Mouse (Mus musculus) intestine, embryonic 16.5 days (tissue): Measurements from ENCODE around the gene Hdac6. TPM values are rescaled to one million over a fixed set of nuclear protein-coding genes. Genes with fewer than 3 reads are reported as not detected.

ENCODE experiments used
- ATAC-seq: fragments of 200-750 bp; cut with Nextera tagmentation; 2 replicates; pipeline ENCODE4 v1.8.0; 2017; ENCODE audit warnings: moderate TSS enrichment, moderate library complexity
- H3K27ac ChIP-seq: fragments of 300-500 bp; sonication (generic); 2 replicates; pipeline ENCODE4 v1.5.1; 2014; ENCODE audit warnings: mild to moderate bottlenecking, low read length
- H3K27me3 ChIP-seq: fragments of 300-500 bp; sonication (generic); replicated peaks from 2 replicates; pipeline ENCODE4 v1.6.1; 2014; ENCODE audit warnings: low read length, control low read depth, mixed read lengths; ENCODE audit not compliant: control insufficient read depth, insufficient read depth
- H3K36me3 ChIP-seq: fragments of 300-500 bp; sonication (generic); 2 replicates; pipeline ENCODE4 v1.6.1; 2014; ENCODE audit warnings: low read length, control low read depth; ENCODE audit not compliant: control insufficient read depth, insufficient read depth
- H3K4me1 ChIP-seq: fragments of 300-500 bp; sonication (generic); 2 replicates; pipeline ENCODE4 v1.6.1; 2014; ENCODE audit warnings: low read length, control low read depth, mixed read lengths; ENCODE audit not compliant: control insufficient read depth, insufficient read depth
- H3K4me2 ChIP-seq: fragments of 300-500 bp; sonication (generic); 2 replicates; pipeline ENCODE4 v1.6.1; 2014; ENCODE audit warnings: low read depth, low read length, control low read depth
- H3K4me3 ChIP-seq: fragments of 300-500 bp; sonication (generic); 2 replicates; pipeline ENCODE4 v1.5.1; 2014; ENCODE audit warnings: mild to moderate bottlenecking, low read length
- H3K9ac ChIP-seq: fragments of 300-500 bp; sonication (generic); 2 replicates; pipeline ENCODE4 v1.6.1; 2014; ENCODE audit warnings: low read depth, low read length
- H3K9me3 ChIP-seq: fragments of 300-500 bp; sonication (generic); 2 replicates; pipeline ENCODE4 v1.6.1; 2016; ENCODE audit warnings: low read length, control low read depth; ENCODE audit not compliant: control insufficient read depth
- WGBS: fragments of 180-500 bp; shearing (Covaris S2); extraction: QIAGEN DNeasy Blood & Tissue Kit; methylation state at CpG from one replicate; pipeline ENCODE4 v1.1.7; 2014; 5-methylcytosine and 5-hydroxymethylcytosine counted together
- polyA plus RNA-seq: library from polyadenylated mRNA; unstranded; fragments of >200 nt; fragmentation: Nextera tagmentation; extraction: Ambion mirVana; gene quantifications from 2 replicates; pipeline ENCODE4 v1.2.1, GENCODE M21; 2015

Gene Hdac6
- polyA plus RNA-seq, 1 experiment from 2014 or later: 17.3 TPM

DNA sequence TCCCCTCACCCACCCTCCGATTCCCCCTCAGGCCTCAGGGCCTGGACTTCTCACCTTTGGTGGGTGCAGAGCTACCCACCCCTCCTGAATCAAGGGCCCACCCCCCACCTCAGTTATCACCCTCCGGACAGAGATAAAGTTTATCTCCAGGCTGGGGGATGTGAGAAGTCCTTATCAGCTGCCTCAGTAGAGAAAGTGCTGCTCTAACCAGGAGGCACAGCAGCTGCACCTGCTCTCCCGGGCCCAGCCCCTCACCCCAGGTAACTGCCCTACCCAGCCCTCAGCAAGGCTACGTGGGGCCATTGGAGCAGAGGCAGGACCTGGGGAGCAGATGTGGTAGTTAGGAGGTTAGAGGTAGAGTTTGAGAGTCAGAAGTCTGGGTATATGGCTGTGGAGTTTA, 18.5 kb upstream of the Hdac6 start:
- Histone ChIP-seq H3K27me3 (no peaks in the 10 kb centered on the region), H3K4me1 (no peaks in the 10 kb centered on the region), H3K27ac (no peak overlapping the region), H3K36me3 (no peaks in the 10 kb centered on the region), H3K9ac (no peak overlapping the region), H3K4me2 (no peak overlapping the region), H3K4me3 (no peak overlapping the region), H3K9me3 (no peaks in the 10 kb centered on the region)
- no peak for ATAC-seq
- WGBS: 52% methylated on average over 4 of the region's 4 CpGs

DNA sequence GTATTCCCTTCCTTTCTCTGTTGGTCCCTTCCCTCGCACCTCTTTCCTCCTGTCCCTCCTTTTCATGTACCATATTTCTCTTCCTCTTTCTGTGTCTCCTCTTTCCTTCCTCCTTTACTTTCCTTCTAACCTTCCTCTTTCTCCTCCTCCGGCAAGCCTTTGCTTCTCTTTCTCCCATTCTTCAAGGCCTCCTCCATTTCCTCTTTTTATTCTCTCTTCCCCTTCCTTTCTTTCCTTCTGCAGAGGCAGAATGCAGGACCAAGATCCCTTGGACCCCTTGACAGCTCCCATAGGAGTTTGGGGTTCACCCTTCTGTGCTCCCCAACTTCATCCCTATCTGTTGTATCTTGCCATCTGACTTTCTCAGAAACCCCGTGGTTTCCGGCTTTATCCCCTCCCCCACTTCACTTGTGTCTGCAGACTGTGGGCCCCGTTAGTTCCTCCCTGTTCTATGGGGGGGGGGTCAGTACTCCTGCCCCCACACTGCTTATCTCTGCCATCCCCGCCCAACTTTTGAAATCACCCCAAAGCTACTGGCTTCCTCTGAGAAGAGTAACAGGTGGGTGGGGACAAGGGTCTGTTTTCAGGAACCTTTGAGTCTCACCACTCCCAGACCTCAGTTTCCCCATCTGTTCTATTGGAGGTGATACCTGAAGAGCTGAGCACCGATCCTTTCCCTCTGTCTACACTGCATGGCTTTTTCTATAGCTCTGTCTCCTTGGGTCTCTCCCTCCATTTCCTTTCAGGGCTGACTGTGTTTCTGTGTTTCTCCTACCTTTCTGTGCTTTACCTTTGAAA, 16.3 kb upstream of the Hdac6 start:
- H3K9ac ChIP-seq: no peak overlapping the region
- WGBS: 77% methylated on average over 7 of the region's 7 CpGs
- no peak overlapping the region for H3K27ac ChIP-seq
- H3K4me3 ChIP-seq: no peak overlapping the region
- ATAC-seq: no peak
- H3K27me3 ChIP-seq: no peaks in the 10 kb centered on the region
- no peaks in the 10 kb centered on the region for H3K36me3 ChIP-seq
- H3K4me2 ChIP-seq: no peak overlapping the region
- H3K9me3 ChIP-seq: no peaks in the 10 kb centered on the region
- no peaks in the 10 kb centered on the region for H3K4me1 ChIP-seq

DNA sequence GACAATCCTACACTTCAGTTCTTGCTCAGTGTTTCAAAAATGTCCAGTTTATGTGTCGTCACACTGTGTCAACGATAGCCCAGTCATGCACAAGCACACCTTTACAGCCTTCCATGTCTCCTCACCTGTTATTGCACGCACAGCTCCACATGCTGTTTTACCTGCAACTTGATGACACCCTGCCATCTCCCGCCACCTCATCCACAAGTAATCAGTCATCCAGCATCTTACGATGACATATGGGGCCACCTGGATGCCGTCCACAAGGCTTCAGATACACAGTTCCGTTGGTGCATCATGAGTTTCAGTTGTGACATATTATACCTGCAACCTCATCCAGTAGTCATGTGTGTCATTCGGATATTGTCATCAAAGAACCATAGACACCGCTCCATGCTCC, 11.2 kb upstream of the Hdac6 start:
- H3K4me2 ChIP-seq: no peak overlapping the region
- no peak overlapping the region for H3K27ac ChIP-seq
- H3K9ac ChIP-seq: no peak overlapping the region
- ATAC-seq: no peak
- 89% methylated on average over 9 of the region's 9 CpGs for WGBS
- H3K27me3 ChIP-seq: no peaks in the 10 kb centered on the region
- no peak overlapping the region for H3K4me3 ChIP-seq
- H3K4me1 ChIP-seq: no peaks in the 10 kb centered on the region
- H3K36me3 ChIP-seq: no peaks in the 10 kb centered on the region
- H3K9me3 ChIP-seq: no peaks in the 10 kb centered on the region

DNA sequence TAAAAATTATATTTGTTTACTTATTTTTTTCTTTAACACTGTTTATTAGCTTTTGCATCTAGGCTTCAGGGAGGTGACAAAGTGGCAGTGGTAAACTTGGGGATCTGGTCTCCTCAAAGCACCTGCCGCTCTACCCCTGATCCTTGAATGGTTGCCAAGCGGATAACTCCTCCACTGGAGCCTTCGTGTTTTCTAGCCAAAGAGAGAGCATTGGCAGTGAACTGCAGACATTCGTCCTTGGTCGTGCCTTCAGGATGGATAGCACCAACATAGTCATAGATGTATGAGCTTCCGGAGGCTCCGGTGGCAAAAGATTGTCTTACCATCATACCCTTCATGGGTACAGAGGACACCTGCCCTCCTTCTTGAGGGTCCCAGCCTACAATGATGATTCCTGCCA, 2.4 kb upstream of the Hdac6 start:
- ATAC-seq: no peak
- 87% methylated on average over 7 of the region's 7 CpGs for WGBS
- H3K4me1 ChIP-seq: no peaks in the 10 kb centered on the region

DNA sequence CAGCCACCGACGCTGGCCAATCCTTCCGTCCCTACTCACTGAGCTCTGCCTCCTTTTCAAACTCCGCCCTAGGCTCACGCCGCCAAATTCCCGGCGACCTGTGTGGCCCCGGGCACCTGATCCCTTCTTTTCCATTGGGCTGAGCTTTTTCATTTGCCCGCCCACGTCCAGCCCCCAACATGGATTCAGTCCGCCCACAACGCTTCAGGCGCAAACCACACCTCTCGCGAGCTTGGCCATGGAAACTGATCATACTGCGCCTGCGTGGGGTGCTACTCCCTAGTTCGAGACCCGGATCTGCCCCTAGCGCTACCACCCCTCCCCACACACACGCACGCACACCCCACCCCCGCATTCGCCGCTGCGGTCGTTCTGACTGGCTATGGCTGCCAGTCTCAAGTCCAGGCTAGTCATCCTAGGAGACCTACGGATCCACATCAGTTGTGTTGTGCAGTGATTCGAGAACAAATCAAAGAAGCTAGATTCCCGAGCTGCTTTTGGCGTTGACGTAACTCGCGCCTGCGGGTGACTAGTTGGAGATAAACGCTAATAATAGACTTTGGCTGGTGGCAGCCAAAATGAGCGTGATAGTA, 307 bp upstream of the Hdac6 start:
- peak overlapping the region; percentile 67 for H3K9ac ChIP-seq
- peak; percentile 99 for ATAC-seq
- 15% methylated on average over 38 of the region's 38 CpGs for WGBS

More for the DNA sequence above, 2.4 kb upstream of the Hdac6 start:
- no peak overlapping the region for H3K27ac ChIP-seq
- no peak overlapping the region for H3K4me2 ChIP-seq
- H3K4me3 ChIP-seq: no peak overlapping the region
- no peaks in the 10 kb centered on the region for H3K27me3 ChIP-seq
- no peaks in the 10 kb centered on the region for H3K36me3 ChIP-seq
- no peaks in the 10 kb centered on the region for H3K9me3 ChIP-seq
- no peak overlapping the region for H3K9ac ChIP-seq

DNA sequence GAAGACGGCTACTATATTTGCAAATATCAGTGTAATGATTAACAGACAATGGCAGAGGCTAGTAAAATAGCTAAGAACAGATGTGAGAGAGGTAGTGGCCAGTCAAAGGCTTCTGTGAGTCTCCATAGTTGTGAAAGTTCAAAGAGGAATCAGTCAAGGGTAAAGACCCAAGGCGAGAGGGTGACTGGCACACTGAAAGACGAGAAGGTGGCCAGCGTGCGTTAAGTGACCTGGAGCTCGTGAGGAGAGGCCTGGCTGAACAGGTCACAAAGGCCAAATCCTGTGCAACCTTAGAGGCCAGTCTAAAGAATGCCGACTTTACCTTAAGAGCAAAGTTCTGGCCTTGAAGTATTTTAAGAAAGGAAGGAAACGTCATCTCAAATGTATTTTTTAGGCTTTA, 2.1 kb downstream of the Hdac6 start:
- no peak for ATAC-seq
- H3K9ac ChIP-seq: no peak overlapping the region
- no peak overlapping the region for H3K4me2 ChIP-seq
- no peaks in the 10 kb centered on the region for H3K27me3 ChIP-seq
- H3K4me1 ChIP-seq: no peaks in the 10 kb centered on the region
- no peak overlapping the region for H3K27ac ChIP-seq
- H3K4me3 ChIP-seq: no peak overlapping the region
- no peaks in the 10 kb centered on the region for H3K36me3 ChIP-seq
- 72% methylated on average over 8 of the region's 8 CpGs for WGBS
- H3K9me3 ChIP-seq: no peaks in the 10 kb centered on the region

More for the DNA sequence above, 307 bp upstream of the Hdac6 start:
- H3K27me3 ChIP-seq: no peaks in the 10 kb centered on the region
- H3K27ac ChIP-seq: no peak overlapping the region
- H3K9me3 ChIP-seq: no peaks in the 10 kb centered on the region
- H3K4me1 ChIP-seq: no peaks in the 10 kb centered on the region
- peak overlapping the region; percentile 57 for H3K4me3 ChIP-seq
- H3K36me3 ChIP-seq: no peaks in the 10 kb centered on the region
- H3K4me2 ChIP-seq: peak overlapping the region; percentile 55

DNA sequence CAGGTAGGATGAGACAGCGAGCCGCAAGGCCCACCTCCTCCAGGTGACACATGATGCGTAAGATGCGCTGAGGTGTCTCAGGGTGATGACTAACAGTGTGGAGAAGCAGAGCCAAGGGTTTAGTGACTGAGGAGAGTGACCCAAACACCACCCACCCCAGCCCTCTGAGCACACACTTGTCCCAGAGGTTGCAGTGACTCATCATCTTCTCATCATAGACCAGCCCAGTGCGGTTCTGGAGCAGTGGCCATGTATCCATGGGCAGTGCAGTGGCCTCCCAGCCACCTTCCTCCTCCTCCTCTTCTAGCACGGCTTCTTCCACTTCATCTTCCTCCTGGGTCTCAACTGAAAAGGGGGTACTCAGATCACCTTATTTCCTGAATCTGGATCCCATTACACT, 10.0 kb downstream of the Hdac6 start:
- H3K36me3 ChIP-seq: no peaks in the 10 kb centered on the region
- ATAC-seq: no peak
- WGBS: 86% methylated on average over 6 of the region's 6 CpGs
- H3K27me3 ChIP-seq: no peaks in the 10 kb centered on the region
- H3K4me1 ChIP-seq: no peaks in the 10 kb centered on the region
- H3K27ac ChIP-seq: no peak overlapping the region
- H3K9me3 ChIP-seq: no peaks in the 10 kb centered on the region
- no peak overlapping the region for H3K4me2 ChIP-seq
- H3K9ac ChIP-seq: no peak overlapping the region
- H3K4me3 ChIP-seq: no peak overlapping the region

DNA sequence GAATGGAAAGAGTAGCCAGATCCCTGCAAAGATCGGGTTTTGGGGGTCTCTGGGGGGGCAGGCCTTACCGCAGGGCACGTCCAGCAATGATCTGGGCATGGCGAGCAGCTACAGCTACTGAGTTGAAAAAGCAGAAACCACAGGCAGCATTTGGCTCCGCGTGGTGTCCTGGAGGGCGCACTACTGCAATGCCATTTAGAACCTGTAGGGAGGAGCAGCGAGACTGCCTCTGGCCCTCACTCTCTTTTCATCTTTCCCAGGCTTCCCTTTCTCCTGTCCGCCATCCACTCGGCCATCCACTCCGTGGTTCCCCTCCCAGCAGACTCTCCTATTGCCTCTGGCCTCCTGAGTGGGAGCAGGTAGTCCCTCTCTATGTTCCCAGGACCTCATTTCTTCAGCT, 10.8 kb downstream of the Hdac6 start:
- H3K27me3 ChIP-seq: no peaks in the 10 kb centered on the region
- 47% methylated on average over 10 of the region's 11 CpGs for WGBS
- H3K4me3 ChIP-seq: no peak overlapping the region
- no peaks in the 10 kb centered on the region for H3K4me1 ChIP-seq
- H3K9me3 ChIP-seq: no peaks in the 10 kb centered on the region
- no peak for ATAC-seq
- H3K4me2 ChIP-seq: no peak overlapping the region
- no peak overlapping the region for H3K27ac ChIP-seq
- H3K36me3 ChIP-seq: no peaks in the 10 kb centered on the region
- H3K9ac ChIP-seq: no peak overlapping the region

DNA sequence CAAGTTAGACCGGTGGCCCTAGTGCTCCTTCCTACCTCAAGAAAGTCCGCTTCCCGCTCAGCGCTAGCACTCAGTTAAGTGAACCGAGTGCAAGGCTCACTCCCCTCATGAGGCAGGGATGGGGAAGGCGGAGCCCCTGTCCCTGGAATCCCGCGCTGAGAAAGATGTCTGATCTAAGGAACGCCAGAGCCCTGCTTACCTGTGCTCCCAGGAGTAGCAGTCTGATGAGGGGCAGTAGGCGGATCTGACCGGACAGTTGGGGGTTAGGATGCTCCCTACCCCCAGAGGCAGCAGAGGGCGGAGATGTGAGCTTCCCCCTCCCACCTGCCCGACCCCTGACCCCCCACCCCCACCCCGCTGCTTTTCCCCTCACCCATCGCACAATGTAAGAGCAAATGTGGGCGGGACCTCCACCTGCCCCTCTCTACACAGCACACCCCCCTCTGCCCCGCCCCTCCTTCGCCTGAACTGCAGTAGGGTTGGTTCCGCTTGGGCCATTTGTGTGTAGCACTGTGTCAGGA, 19.4 kb downstream of the Hdac6 start, which contains the start of gene Eras:
TSS of gene Eras (minus strand) at position 338 of the 521 bp plus-strand sequence.
- no peak for ATAC-seq
- no peak within 1 kb of the TSS for H3K4me2 ChIP-seq
- no peak within 1 kb of the TSS for H3K4me3 ChIP-seq
- 20% methylated on average over 19 of the region's 19 CpGs for WGBS
- no peaks in the 10 kb centered on the region for H3K4me1 ChIP-seq
- H3K9me3 ChIP-seq: no peaks in the 10 kb centered on the region
- H3K36me3 ChIP-seq: no peaks in the 10 kb centered on the region
- H3K27ac ChIP-seq: no peak within 1 kb of the TSS
- H3K27me3 ChIP-seq: peaks cover 20% of the 10 kb centered on the region
- H3K9ac ChIP-seq: no peak within 1 kb of the TSS
